Mouse (Mus musculus) ES-Bruce4 (cell line): ENCODE results near the gene Tbc1d30.

ENCODE experiments used
- CTCF ChIP-seq: IDR thresholded peaks from one replicate; pipeline ENCODE4 v1.8.1; 2011; ENCODE audit warnings: low read depth, low read length
- EP300 ChIP-seq: IDR thresholded peaks from 2 replicates; pipeline ENCODE4 v1.6.1; 2011; ENCODE audit warnings: low read depth, low read length; ENCODE audit not compliant: insufficient read depth
- POLR2A ChIP-seq: IDR thresholded peaks from one replicate; pipeline ENCODE4 v1.8.1; 2011; ENCODE audit warnings: low read length; ENCODE audit not compliant: insufficient read depth

DNA sequence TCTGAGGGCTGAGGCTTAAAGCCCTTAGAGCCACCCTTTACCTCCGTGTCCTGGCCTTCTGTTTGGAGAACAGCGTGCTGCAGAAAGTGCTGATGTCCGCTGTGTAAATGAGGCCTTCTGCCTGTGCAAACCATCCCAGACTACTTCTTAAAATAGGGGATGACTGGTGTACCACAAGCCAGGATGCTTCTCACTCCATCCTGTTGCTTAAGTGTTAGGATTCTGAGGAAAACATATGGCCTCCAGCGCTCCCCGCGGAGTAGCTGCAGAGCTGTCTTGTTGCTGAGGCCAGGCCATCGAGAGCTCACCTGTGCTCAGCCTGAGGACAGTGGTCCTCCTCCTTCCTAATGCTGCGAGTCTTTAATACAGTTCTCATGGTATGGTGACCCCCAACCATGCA lies 40.8 kb upstream of the Tbc1d30 start:
- TF ChIP-seq POLR2A = no peak
- no peak for TF ChIP-seq EP300
- no peak for TF ChIP-seq CTCF
